Mouse (Mus musculus) testis, adult 10 weeks (tissue): ENCODE measurements around the gene Slitrk3. TPM values are rescaled to one million over a fixed set of nuclear protein-coding genes. Genes with fewer than 3 reads are reported as not detected.

Source experiments
- polyA plus RNA-seq: library from polyadenylated mRNA; stranded (reverse); fragments of 350-450 nt; fragmentation: Illumina TruSeq; extraction: RNeasy Lipid Tissue Mini Kit (QIAGEN cat#74804); gene quantifications from one replicate; pipeline ENCODE4 v1.2.3, GENCODE M21; 2014; ENCODE audit warnings: low read depth, low replicate concordance

Slitrk3 gene
- polyA plus RNA-seq: not detected

DNA sequence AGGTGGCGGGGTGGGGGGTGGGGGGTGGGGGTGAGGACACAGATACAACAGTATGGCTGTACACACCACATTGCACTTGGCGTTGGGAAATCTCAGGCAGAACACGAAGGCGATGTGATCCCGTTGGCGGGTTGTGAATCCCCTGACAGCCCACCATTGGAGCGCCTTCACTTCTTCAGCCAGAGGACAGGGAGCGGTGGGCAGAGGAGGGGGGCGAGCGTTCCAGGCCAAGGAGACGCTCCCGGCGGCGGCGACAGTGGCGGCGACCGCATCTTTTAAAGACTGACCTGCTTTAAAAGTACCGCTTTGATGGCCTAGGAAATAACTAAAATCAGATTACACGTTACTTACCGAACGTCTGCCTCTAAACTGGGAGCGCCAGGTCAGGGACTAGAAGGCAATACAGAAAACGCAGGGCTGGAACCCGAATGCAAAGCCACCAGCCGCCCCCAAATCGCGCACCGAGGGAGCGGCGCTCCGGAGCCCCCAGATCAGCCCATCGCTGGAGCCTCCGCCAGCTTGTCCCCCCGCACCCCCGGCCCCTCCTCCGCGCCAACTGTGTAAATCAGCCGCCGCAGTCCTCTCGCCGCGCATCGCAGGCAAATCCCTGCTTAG is at the start of gene Slitrk3:
Gene Slitrk3 (minus strand): TSS at position 607 of the 615 bp plus-strand sequence.

Other genes starting within 250 kb of the Slitrk3 start
- gene Sis, start 89.9 kb downstream of the Slitrk3 start, polyA plus RNA-seq: 0.85 TPM